Mouse (Mus musculus): ENCODE data around the gene Ndufv1. TPM values are rescaled to one million over a fixed set of nuclear protein-coding genes. Genes with fewer than 3 reads are reported as not detected.
A peak's percentile ranks its signal among the peaks of the same experiment; 100 is the strongest.
"Not testable (repeated sequence)": the region's sequence is repeated elsewhere in the genome, so short reads cannot be mapped to it uniquely, and the experiment has no call there.

Gene Ndufv1
- polyA plus RNA-seq, 2 experiments from 2014 or later = 109 to 164 TPM

GRCm38 (mm10) chr19:4000949-4001525, 11.6 kb downstream of the Ndufv1 start:
- no peak for ATAC-seq

- ATAC-seq = peak; percentile 96
Observed at GRCm38 (mm10) chr19:4000119-4000900, 12.3 kb downstream of the Ndufv1 start, which contains the start of the genes Nudt8 and Gm49405. TSS of gene Nudt8 (plus strand) at chr19:4000580. TSS of gene Gm49405 (plus strand) at chr19:4000626.

GRCm38 (mm10) chr19:3999121-3999730, 13.4 kb downstream of the Ndufv1 start:
- ATAC-seq = no peak

- ATAC-seq = no peak
Observed at GRCm38 (mm10) chr19:3998335-3998734, 14.3 kb downstream of the Ndufv1 start.

GRCm38 (mm10) chr19:3997231-3997630, 15.4 kb downstream of the Ndufv1 start:
- ATAC-seq = no peak

GRCm38 (mm10) chr19:3996747-3997146, 15.9 kb downstream of the Ndufv1 start:
- no peak for ATAC-seq

- ATAC-seq = no peak
Observed at GRCm38 (mm10) chr19:3996106-3996505, 16.5 kb downstream of the Ndufv1 start.

GRCm38 (mm10) chr19:3995505-3995904, 17.1 kb downstream of the Ndufv1 start:
- no peak for ATAC-seq

GRCm38 (mm10) chr19:3994932-3995331, 17.7 kb downstream of the Ndufv1 start:
- no peak for ATAC-seq

- ATAC-seq = no peak
Observed at GRCm38 (mm10) chr19:3992416-3992815, 20.2 kb downstream of the Ndufv1 start, which contains the start of gene Tbx10. TSS of gene Tbx10 (plus strand) at chr19:3992752.

GRCm38 (mm10) chr19:3991966-3992365, 20.6 kb downstream of the Ndufv1 start:
- ATAC-seq = no peak

GRCm38 (mm10) chr19:3991562-3991961, 21.0 kb downstream of the Ndufv1 start:
- no peak for ATAC-seq

- ATAC-seq = no peak
Observed at GRCm38 (mm10) chr19:3990804-3991203, 21.8 kb downstream of the Ndufv1 start.

- no peak for ATAC-seq
Observed at GRCm38 (mm10) chr19:3988750-3989149, 23.9 kb downstream of the Ndufv1 start.

- no peak for ATAC-seq
Observed at GRCm38 (mm10) chr19:3988066-3988465, 24.5 kb downstream of the Ndufv1 start.

- no peak for ATAC-seq
Observed at GRCm38 (mm10) chr19:3986334-3986733, 26.3 kb downstream of the Ndufv1 start, which contains the start of gene Acy3. TSS of gene Acy3 (plus strand) at chr19:3986570.

GRCm38 (mm10) chr19:3985261-3985681, 27.3 kb downstream of the Ndufv1 start:
- ATAC-seq = no peak

GRCm38 (mm10) chr19:3983527-3984200, 28.9 kb downstream of the Ndufv1 start:
- no peak for ATAC-seq

- ATAC-seq = no peak
Observed at GRCm38 (mm10) chr19:3980917-3981316, 31.7 kb downstream of the Ndufv1 start.

GRCm38 (mm10) chr19:3980309-3980708, 32.3 kb downstream of the Ndufv1 start:
- ATAC-seq = peak; percentile 66

GRCm38 (mm10) chr19:3975866-3976265, 36.7 kb downstream of the Ndufv1 start:
- ATAC-seq = no peak

GRCm38 (mm10) chr19:3974608-3975007, 38.0 kb downstream of the Ndufv1 start:
- not testable (repeated sequence) for ATAC-seq

- no peak for ATAC-seq
Observed at GRCm38 (mm10) chr19:3972229-3972628, 40.4 kb downstream of the Ndufv1 start, which contains the start of gene Aldh3b2. TSS of gene Aldh3b2 (plus strand) at chr19:3972328.
